Mouse (Mus musculus) embryonic facial prominence, embryonic 10.5 days (tissue): ENCODE results near the gene Ube2u. TPM values are rescaled to one million over a fixed set of nuclear protein-coding genes. Genes with fewer than 3 reads are reported as not detected.

Experiments used
- DNase-seq: peaks from one replicate; pipeline ENCODE4 v3.0.0-alpha.2; 2017; ENCODE audit warnings: low spot score
- H3K27ac ChIP-seq: fragments of 300-500 bp; sonication (generic); replicated peaks from 2 replicates; pipeline ENCODE4 v1.5.1; 2016; ENCODE audit warnings: mild to moderate bottlenecking
- H3K27me3 ChIP-seq: fragments of 300-500 bp; sonication (generic); replicated peaks from 2 replicates; pipeline ENCODE4 v1.6.1; 2016; ENCODE audit warnings: low read depth, mild to moderate bottlenecking; ENCODE audit not compliant: poor library complexity, severe bottlenecking
- H3K36me3 ChIP-seq: fragments of 300-500 bp; sonication (generic); replicated peaks from 2 replicates; pipeline ENCODE4 v1.6.1; 2016; ENCODE audit warnings: mild to moderate bottlenecking, moderate library complexity
- H3K4me1 ChIP-seq: fragments of 300-500 bp; sonication (generic); 2 replicates; pipeline ENCODE4 v1.6.1; 2016
- H3K4me3 ChIP-seq: fragments of 300-500 bp; sonication (generic); 2 replicates; pipeline ENCODE4 v1.5.1; 2016; ENCODE audit warnings: mild to moderate bottlenecking, moderate library complexity
- H3K9me3 ChIP-seq: fragments of 300-500 bp; sonication (generic); 2 replicates; pipeline ENCODE4 v1.6.1; 2016; ENCODE audit warnings: mild to moderate bottlenecking
- WGBS: fragments of 180-500 bp; shearing (Covaris S2); methylation state at CpG from one replicate; pipeline ENCODE4 v1.1.7; 2016; 5-methylcytosine and 5-hydroxymethylcytosine counted together
- polyA plus RNA-seq: library from polyadenylated mRNA; unstranded; fragments of >200 nt; fragmentation: Nextera tagmentation; extraction: Ambion mirVana; gene quantifications from 2 replicates; pipeline ENCODE4 v1.2.1, GENCODE M21; 2016

Gene Ube2u
- polyA plus RNA-seq, 1 experiment from 2014 or later, result 0.59 TPM

DNA sequence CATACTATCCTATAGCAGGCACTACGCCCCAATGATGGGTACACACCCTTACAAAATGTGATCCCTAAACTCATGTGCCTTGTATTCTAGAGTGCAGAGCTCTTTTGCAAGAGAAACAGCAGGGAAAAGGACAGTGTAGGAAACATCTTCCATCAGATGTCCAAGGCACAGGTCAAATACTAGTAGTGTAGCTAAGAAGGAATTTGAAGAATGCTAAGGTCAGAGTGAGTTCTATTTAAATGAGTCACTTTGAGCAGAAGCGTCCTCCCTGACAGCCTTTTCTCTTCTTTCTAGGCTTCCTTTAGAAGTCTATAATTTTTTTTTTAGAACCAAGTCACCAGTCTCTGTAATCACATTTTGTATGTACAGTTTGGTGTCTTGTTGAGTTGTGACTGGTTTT lies 39.0 kb downstream of the Ube2u start:
- DNase-seq, result no peak
- no peaks in the 10 kb centered on the region for H3K36me3 ChIP-seq
- peaks cover 14% of the 10 kb centered on the region for H3K4me1 ChIP-seq
- H3K27ac ChIP-seq, result no peak overlapping the region
- no peaks in the 10 kb centered on the region for H3K9me3 ChIP-seq
- no peaks in the 10 kb centered on the region for H3K27me3 ChIP-seq
- 70% methylated on average over 2 of the region's 2 CpGs for WGBS
- no peak overlapping the region for H3K4me3 ChIP-seq

DNA sequence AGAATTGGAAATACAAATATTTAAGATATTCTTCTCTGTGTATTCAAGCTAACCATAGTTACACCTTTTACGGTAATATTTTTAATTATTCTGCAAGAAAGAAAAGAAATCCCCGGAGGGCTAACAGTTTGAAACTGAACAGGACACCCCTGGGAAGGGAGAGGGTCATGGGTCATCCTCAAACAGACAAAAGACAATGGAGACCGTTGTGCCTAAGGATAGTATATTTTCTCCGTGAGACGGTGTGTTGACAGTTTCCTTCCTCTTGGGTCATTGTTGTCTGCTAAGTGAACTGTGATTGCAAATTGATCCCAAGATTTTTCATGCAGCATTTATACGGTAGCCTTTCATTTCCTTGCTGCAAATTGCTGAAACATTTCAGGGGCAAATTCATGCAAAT lies 43.9 kb downstream of the Ube2u start:
- no peak for DNase-seq
- Histone ChIP-seq H3K9me3 (no peaks in the 10 kb centered on the region), H3K36me3 (no peaks in the 10 kb centered on the region), H3K27me3 (peaks cover 28% of the 10 kb centered on the region), H3K4me1 (peaks cover 50% of the 10 kb centered on the region), H3K27ac (no peak overlapping the region), H3K4me3 (no peak overlapping the region)
- 8% methylated on average over 6 of the region's 6 CpGs for WGBS

DNA sequence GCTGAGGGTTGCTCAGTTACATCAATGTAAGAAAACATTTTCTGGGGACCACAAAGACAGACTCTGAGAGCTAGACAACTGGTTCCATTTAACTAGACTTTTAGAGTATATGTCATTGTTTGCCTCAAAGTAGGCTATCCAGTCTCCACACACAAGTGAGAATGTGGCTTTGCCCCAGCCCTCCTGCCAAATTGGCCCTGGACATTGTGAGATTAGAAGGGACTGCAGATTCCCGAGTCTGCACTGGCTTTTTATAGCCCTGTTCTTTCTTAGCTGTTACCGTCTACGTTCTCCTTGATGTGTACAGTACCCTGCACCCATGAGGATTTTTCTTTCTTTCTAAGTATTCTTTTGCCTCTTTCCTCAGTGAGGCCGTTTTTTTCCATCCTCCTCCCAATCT lies 46.1 kb downstream of the Ube2u start:
- WGBS, result 53% methylated on average over 4 of the region's 4 CpGs
- Histone ChIP-seq H3K9me3 (no peaks in the 10 kb centered on the region), H3K36me3 (no peaks in the 10 kb centered on the region), H3K27me3 (peaks cover 28% of the 10 kb centered on the region), H3K27ac (0 out of 2 replicates have a peak overlapping the region, but pooled peaks have one; percentile 6), H3K4me3 (no peak overlapping the region), H3K4me1 (peaks cover 68% of the 10 kb centered on the region)
- no peak for DNase-seq

DNA sequence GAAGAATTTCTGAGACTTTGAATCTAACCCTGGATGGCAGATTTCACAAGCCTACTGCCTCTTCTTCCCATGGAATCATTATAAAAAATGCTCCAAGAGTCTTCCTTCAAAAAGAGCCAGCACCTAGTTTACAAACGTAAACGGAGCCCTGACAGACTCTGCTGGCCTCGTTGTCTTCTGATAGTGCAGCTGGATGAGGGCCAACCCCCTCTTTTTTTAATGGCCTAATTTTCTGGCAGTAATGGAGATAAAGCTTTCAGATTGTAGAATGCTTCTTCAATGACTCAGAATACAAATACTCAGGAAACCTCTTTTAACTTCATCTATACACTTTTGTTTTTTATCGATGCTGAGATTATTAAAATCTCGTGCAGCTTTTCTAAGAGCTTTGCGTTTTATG lies 47.6 kb downstream of the Ube2u start:
- H3K27ac ChIP-seq, result no peak overlapping the region
- H3K36me3 ChIP-seq, result no peaks in the 10 kb centered on the region
- peaks cover 28% of the 10 kb centered on the region for H3K27me3 ChIP-seq
- WGBS, result 52% methylated on average over 6 of the region's 6 CpGs
- H3K9me3 ChIP-seq, result no peaks in the 10 kb centered on the region
- peaks cover 67% of the 10 kb centered on the region for H3K4me1 ChIP-seq
- DNase-seq, result no peak
- H3K4me3 ChIP-seq, result no peak overlapping the region

DNA sequence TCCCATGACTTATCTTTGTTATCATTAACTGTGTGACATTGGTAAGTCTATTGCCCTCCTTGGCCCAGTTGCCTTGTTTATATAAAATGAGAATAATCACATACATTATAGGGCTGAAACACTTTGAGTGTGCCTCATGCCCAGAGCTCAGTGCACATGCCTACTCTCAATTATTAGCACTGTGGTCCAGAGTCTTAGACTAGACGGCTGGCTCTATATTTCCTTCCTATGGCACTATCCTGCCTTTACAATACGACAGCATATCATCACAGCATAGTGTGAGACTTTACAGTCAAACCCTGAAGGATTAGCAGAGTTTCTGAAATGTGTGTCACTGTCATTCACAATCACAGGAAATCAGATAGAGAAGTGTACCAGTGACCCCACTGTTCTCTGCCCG lies 48.4 kb downstream of the Ube2u start:
- Histone ChIP-seq H3K27ac (peak overlapping the region; percentile 85), H3K9me3 (no peaks in the 10 kb centered on the region), H3K36me3 (no peaks in the 10 kb centered on the region), H3K4me3 (peak overlapping the region; percentile 49), H3K27me3 (peaks cover 28% of the 10 kb centered on the region), H3K4me1 (peaks cover 60% of the 10 kb centered on the region)
- no peak for DNase-seq
- 14% methylated on average over 3 of the region's 3 CpGs for WGBS

DNA sequence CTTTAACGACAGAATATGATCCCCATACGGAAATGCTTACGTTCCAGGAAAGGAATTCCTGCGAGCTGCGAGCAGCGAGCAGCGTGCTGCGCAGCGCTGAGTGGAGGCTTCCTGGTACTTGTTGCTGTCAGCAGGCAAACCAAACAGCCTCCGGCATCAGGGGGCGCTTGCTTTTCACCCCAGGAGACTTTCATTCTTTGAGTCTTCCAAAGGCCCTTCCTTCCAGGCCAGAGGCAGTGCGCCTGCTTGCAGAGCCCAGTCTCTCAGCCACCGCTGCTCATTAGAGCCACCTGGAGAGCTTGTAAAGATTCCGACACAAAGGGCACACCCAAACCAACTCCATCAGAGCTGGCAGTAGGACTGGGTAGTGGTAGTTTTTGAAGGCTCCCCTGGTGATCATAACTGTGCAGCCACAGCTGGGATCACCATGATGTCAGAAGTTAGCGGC lies 48.9 kb downstream of the Ube2u start:
- Histone ChIP-seq H3K36me3 (no peaks in the 10 kb centered on the region), H3K4me3 (peak overlapping the region; percentile 49), H3K27ac (peak overlapping the region; percentile 85), H3K27me3 (peaks cover 28% of the 10 kb centered on the region), H3K4me1 (peaks cover 55% of the 10 kb centered on the region), H3K9me3 (no peaks in the 10 kb centered on the region)
- DNase-seq, result peak; percentile 85
- 2% methylated on average over 15 of the region's 15 CpGs for WGBS

DNA sequence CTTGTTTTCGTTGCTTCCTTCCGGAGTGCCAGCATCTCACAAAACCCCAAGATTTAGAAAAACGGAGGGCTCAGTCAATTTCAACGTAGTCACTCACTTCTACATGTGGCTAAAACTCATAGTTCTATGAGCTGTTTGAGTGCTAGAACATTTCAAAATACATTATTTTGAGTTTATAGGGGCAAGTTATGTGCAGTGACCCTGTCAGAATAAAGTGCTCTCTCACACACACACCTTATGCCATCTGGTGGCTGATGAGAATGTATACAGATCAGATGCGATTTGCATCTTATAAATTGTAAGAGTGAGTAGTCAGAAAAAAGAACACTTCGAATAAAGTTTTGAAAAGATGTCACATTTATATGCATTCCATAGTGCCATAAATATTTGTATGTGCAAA lies 55.0 kb downstream of the Ube2u start:
- Histone ChIP-seq H3K27ac (no peak overlapping the region), H3K4me1 (peaks cover 12% of the 10 kb centered on the region), H3K4me3 (no peak overlapping the region), H3K9me3 (no peaks in the 10 kb centered on the region), H3K27me3 (no peaks in the 10 kb centered on the region; the same call in 1 of the 2 replicates), H3K36me3 (no peaks in the 10 kb centered on the region)
- WGBS, result 77% methylated on average over 6 of the region's 6 CpGs
- DNase-seq, result no peak

DNA sequence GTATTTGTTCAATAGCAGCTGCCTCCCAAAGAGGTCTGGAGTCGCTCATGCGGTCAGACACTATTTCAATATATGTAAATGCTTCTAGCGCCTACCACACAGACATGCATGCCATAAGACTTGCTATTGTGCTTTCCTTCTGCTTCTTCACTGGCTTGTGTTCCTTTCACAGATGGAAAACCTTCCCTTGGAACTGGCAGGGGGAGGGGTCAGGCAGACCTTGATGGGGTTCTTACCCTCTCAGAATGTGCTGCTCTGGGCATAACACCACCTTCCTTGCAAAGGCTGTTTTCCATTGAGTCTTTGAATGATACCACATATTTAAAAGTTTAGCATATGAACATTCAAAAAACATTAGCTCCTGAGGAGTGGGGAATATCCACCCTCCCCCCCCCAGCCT lies 56.3 kb downstream of the Ube2u start:
- no peak overlapping the region for H3K4me3 ChIP-seq
- H3K4me1 ChIP-seq, result 0 out of 2 replicates have a peak, but pooled peaks cover 5% of the 10 kb centered on the region
- H3K27ac ChIP-seq, result no peak overlapping the region
- no peaks in the 10 kb centered on the region for H3K9me3 ChIP-seq
- 90% methylated on average over 3 of the region's 3 CpGs for WGBS
- DNase-seq, result no peak
- H3K36me3 ChIP-seq, result no peaks in the 10 kb centered on the region
- no peaks in the 10 kb centered on the region for H3K27me3 ChIP-seq

DNA sequence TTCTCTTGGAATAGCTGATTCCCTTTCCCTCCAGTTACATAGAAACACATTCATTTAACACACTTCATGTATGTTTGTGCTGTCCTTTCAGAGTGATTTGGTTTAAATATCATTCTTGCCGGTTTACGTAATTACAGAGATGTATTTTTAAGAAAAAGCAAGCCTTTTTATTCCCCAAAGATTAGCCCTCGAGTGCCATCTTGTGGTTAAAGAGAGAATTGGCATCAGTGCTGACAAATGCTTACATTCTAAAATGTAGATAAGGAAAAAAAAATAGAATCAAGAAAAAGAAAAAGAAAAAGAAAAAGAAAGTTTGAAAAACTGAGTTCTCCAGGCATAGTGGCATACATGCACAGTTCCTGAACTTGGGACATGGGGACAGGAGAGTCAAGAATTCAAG lies 59.2 kb downstream of the Ube2u start:
- Histone ChIP-seq H3K4me1 (0 out of 2 replicates have a peak, but pooled peaks cover 5% of the 10 kb centered on the region), H3K9me3 (no peaks in the 10 kb centered on the region), H3K27ac (peak overlapping the region; percentile 49; the same call in 1 of the 2 replicates), H3K27me3 (no peaks in the 10 kb centered on the region), H3K4me3 (no peak overlapping the region), H3K36me3 (no peaks in the 10 kb centered on the region)
- 12% methylated on average over 3 of the region's 3 CpGs for WGBS
- DNase-seq, result peak; percentile 37

DNA sequence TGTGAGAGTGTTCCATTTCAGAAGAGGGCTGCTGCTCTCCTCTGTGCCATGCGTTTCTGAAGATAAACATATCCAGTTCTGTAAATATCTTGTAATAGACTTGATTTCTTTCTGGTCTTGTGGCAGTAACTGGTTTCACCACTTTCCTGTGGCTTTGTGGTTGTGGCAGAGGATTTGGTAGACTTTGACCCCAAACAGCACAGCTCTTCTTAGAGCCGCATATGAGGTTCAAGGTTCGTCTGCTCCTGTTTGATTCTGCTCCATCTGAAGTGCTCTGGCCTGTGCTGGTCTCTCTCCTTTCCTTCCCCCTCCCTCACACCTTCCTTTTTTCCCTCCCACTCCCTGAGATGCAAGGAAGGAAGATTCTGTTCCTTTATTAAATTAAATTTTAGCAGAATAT lies 60.8 kb downstream of the Ube2u start:
- Histone ChIP-seq H3K27me3 (no peaks in the 10 kb centered on the region), H3K36me3 (no peaks in the 10 kb centered on the region), H3K27ac (no peak overlapping the region), H3K4me3 (no peak overlapping the region), H3K4me1 (0 out of 2 replicates have a peak, but pooled peaks cover 5% of the 10 kb centered on the region), H3K9me3 (no peaks in the 10 kb centered on the region)
- 76% methylated on average over 3 of the region's 3 CpGs for WGBS
- DNase-seq, result no peak

DNA sequence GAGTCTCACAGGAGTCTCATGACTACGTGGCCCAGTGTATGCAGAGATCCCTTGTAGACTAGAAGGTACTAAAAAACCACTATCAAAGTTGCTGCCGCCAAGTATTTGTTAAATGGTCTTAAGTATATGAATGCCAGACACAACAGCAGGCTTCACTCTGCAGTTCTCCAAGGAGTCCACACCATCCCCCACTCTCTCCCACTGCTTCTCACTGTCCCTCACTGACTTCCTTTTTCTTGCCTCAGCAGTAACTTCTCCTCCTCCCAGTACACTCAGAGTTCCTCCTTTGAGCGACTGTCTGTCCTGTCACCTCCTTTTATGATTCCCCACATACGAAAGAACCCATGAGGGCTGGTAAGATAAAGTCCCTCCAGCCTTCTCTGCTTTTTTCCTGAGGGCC lies 69.3 kb downstream of the Ube2u start:
- Histone ChIP-seq H3K27ac (no peak overlapping the region), H3K9me3 (no peaks in the 10 kb centered on the region), H3K27me3 (no peaks in the 10 kb centered on the region), H3K4me3 (no peak overlapping the region), H3K4me1 (no peaks in the 10 kb centered on the region), H3K36me3 (no peaks in the 10 kb centered on the region)
- 76% methylated on average over 4 of the region's 4 CpGs for WGBS
- DNase-seq, result no peak

DNA sequence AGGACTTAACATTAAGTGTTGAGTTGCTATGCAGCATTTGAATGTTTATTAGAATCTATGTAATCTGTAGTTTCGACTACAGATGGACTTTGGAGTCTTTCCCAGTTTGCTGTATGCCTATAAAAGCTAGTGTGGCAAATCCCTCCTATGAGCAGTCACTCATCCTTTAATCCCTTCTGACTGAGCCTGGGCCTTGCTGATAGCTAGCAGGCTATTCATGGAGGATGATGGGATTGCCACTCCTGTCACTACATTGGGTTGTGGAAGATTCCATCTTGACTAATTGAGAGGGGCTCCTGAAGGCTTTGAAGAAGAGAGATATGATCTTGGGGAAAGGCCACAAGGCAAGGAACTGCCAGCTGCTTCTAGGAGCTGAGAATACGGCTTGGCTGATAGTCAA lies 74.6 kb downstream of the Ube2u start:
- no peaks in the 10 kb centered on the region for H3K27me3 ChIP-seq
- no peaks in the 10 kb centered on the region for H3K36me3 ChIP-seq
- no peak overlapping the region for H3K27ac ChIP-seq
- DNase-seq, result no peak
- H3K4me3 ChIP-seq, result no peak overlapping the region
- 83% methylated on average over 2 of the region's 2 CpGs for WGBS
- no peaks in the 10 kb centered on the region for H3K4me1 ChIP-seq
- H3K9me3 ChIP-seq, result no peaks in the 10 kb centered on the region

DNA sequence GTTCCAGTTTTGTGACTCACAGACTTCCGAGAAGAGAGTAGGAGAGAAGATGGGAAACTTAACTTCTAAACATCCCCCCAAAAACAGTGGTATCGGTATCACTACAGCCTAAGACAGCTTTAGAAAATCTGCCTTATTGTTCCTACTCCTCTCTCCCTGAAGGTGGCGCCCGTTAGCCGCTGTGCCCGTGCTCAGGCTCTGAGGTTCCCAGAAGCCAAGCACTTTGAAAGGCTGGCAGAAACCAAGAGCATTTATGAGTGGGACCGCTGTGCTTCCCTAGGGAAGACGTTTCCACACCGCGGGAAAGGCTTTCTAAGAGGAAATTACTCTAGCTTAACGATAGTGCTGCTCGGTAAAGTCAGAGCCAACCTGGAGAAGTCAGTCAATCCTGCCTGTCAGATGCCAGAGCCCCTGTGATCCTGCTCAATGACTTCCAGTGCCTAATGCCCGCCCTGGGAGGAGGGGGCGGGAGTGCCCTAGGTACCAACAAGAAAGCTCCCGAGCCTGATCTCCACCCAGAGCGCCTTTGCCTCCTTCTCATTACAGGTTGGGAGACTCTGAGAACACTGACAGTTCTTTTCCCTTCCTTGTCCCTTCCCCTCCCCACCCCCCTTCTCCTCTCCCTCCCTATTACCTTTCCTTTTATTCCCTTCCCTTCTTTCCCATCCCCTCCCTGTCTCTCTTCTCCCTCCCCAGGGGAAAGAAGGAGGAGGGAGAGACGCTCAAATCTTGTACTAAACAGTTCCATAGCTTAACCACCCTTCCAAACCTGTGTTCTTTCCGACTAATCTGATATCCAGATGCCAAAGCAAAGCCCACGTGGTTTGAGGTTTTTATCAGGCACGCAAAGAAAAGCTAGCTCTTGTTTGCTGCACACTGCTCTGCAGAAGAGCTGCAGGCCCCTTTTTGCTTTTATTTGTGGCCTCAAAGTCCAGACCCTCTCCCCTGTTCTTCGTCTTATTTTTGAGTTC lies 109.9 kb downstream of the Ube2u start:
- Histone ChIP-seq H3K36me3 (no peaks in the 10 kb centered on the region), H3K27ac (peak overlapping the region; percentile 60), H3K4me1 (peaks cover 14% of the 10 kb centered on the region), H3K27me3 (peaks cover 49% of the 10 kb centered on the region), H3K4me3 (peak overlapping the region; percentile 54), H3K9me3 (no peaks in the 10 kb centered on the region)
- WGBS, result 5% methylated on average over 21 of the region's 21 CpGs
- peak; percentile 85 for DNase-seq
